Mouse (Mus musculus): Measurements from ENCODE around the gene Cbx2.

DNA sequence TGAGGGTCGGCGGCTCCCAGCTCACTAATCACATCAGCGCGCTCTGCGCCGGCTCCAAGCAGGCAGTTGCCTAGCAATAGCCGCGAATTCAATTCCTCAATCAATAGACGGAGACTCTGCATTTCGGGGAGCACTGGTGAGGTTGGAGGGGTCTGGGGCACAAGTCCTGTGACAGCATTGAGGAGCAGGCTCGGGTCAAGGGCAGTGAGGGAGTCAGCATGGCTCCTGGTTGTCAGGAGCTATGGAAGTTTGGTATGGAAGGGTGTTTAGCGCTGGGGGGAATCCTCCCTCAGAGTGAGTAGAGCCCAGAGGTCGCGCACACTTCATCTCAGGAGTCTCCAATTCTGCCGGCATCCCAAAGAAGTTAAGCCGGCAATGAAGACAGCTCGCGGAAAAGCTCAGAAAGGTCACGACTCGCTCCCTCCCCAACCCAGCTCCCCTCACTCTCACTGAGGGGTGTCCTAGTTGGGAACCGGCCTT lies 13.0 kb downstream of the Cbx2 start:
- TF ChIP-seq CTCF (IDR thresholded peaks at IDR 0.05; ENCODE audit: borderline replicate concordance, control insufficient read depth, extremely low read depth, insufficient read depth, low read length, poor library complexity): no peak
- no peak for TF ChIP-seq POLR2A (IDR thresholded peaks at IDR 0.05; ENCODE audit: control insufficient read depth, extremely low read depth, insufficient read depth, low read length, poor library complexity)
